Mouse (Mus musculus) left cerebral cortex, postnatal 14 days (tissue): ENCODE results near the gene Grk6. TPM values are rescaled to one million over a fixed set of nuclear protein-coding genes. Genes with fewer than 3 reads are reported as not detected.

ENCODE experiments used
- DNase-seq, 2 experiments: peaks; one replicate each; pipeline ENCODE4 v3.0.0; 2021 to 2022; ENCODE audit warnings: low spot score in 2 of 2, mixed read lengths in 1 of 2
- intact Hi-C: fragments of 180-260 bp; cut with DNase I; formaldehyde crosslinking; loops from one replicate; pipeline ENCODE4 v1.15.1; 2025
- microRNA-seq, 2 experiments: library from miRNA; unstranded; fragments of <30 nt; microRNA quantifications; one replicate each; pipeline ENCODE4 v1.2.0; 2022
- total RNA-seq, 2 experiments: library from RNA; stranded (reverse); gene quantifications; 2 replicates each; pipeline ENCODE4 v1.2.3; 2021

Grk6 gene
- total RNA-seq, 2 experiments from 2014 or later: 67.5 to 67.8 TPM

DNA sequence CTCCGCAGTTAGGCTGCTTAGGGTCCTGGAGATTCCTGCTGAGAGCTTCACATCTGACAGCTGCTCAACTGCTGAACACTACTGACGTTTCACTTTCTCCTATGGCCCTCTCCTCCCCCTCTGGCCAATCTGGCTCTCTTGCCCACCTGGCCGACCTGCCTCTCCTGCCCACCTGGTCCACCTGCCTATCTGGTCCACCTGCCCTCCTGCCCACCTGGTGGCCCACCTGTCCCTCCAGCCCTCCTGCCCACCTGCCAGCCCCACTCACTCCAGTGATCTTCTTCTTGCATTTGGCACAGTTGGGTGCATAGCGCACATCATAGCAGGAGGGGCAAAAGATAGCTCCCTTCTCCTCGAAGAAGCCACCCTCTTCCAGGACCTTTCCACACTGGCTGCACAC, 59.5 kb downstream of the Grk6 start:
- DNase-seq: no peak
- intact Hi-C loops: no loop called here

DNA sequence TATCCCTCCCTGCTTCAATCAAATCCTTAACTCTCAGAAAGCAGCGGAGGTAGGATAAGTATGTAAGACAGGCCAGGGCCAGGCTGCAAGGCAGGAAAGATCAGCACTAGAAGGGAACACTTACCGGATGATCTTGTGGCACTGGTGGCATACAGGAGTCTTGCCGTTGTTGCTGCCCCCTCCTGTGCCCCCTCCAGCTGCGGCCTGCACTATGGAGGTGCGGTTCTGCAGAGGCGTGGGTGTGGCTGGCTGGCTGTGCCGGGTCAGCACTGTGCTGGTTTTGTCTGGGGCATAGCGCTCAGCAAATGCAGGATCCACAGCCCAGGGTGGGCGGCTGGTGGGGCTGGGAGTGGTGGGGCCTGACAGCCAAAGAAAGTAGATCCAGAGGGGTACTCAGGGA, 60.9 kb downstream of the Grk6 start:
- no peak for DNase-seq
- intact Hi-C loops: no loop called here

DNA sequence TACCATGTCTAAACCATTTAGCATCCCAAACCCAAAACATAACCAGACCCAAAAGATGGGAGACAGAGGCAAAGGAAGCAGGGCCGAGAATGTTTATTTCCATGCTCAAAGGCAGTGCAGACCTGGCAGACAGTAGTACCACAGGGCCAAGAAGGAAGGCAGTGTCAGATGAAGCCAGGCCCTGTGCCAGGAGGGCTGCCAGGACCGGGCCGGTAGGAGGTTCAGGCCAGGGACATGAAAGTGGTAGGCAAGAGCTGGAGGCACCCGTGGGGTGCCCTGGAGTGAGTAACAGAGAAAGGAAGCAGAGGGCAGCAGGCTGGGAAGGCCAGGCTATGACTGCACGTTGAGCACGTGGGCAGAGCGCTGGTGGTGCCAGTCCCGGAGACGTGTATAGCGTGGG, 61.8 kb downstream of the Grk6 start:
- no peak for DNase-seq
- intact Hi-C loops: no loop called here

DNA sequence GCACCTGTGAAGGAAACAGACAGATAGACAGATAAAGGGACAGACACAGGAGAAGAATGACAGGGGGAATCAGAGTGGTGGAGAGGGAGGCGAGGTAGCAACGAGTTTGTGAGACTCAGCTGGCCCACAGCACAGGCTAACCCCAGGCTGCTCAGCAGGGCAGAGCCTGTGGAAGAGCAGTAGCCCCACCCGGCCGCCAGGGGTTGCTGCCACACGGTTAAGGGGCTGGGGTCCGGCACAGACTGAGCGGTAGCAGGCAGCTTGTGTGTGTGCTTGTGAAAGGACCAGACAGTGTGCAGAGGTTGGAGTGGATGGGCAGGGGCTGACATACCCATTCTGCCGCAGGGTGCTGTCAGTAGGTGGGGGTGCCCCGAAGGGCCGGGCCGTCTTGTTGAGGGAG, 63.0 kb downstream of the Grk6 start:
- no peak for DNase-seq
- intact Hi-C loops: no loop called here

DNA sequence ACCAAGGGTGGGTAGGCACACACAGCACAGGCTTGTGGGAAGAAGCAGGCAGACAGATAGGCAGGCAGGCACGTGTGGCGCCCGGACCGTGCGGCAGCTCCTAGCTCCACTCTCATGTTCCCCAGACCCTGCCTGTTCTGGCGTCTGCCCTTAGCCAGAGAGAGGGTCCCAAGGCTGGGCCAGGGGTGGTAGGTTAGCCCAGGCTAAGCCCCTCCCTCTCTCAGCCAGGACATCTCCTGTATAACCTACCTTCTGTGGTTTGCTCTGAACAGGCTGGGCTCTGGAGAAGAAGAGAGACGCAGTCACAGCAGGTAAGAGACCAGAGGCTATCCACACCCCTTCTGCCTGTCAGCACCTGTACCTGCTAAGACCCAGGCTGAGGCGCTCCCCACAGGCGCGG, 63.7 kb downstream of the Grk6 start:
- no peak for DNase-seq
- intact Hi-C loops: no loop called here

DNA sequence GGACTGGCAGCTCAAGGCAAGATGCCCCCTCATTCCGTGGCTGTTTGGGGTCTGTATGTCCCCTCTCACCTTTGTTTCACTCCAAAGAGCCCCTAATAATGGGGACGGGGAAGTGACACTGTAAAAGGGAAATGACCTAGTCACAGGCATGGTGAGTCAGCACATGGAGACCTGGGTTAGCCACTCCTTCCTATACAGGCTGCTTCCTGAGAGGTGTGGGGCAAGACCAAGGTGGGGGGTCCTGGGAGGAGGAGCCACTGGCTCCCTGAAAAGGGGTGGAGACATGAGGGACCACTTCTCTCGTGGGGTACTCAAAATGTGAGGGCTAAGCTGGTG, 65.4 kb downstream of the Grk6 start:
- intact Hi-C loops: no loop called here

More for the DNA sequence above, 65.4 kb downstream of the Grk6 start:
- DNase-seq: no peak

Small RNA genes lying within 50 kb of the gene (microRNA-seq; reads per million reads assigned to microRNA genes)
- gene Mir6943: 2.1 to 3.4 reads per million in 2 experiments
- 117 to 164 reads per million in 2 experiments for gene Mir6944
- 12.9 to 13.1 reads per million in 2 experiments for gene Mir6945

Other genes with a start within 250 kb of the Grk6 start
- gene Nsd1, start 235.3 kb upstream of the Grk6 start, total RNA-seq: 100 to 1,000 TPM; 135 to 140 TPM
- 100 to 1,000 TPM; 161 to 168 TPM for gene Prelid1, start 124.6 kb upstream of the Grk6 start, total RNA-seq
- 10 to 100 TPM; 73.7 to 74.0 TPM for gene Rab24, start 123.1 kb upstream of the Grk6 start, total RNA-seq
- 1 to 10 TPM; 1.2 to 1.6 TPM for gene Mxd3, start 115.2 kb upstream of the Grk6 start, total RNA-seq
- gene Lman2, start 82.3 kb upstream of the Grk6 start, total RNA-seq: 10 to 100 TPM; 47.5 to 51.0 TPM
- 10 to 100 TPM; 33.3 to 35.4 TPM for gene Rgs14, start 75.3 kb upstream of the Grk6 start, total RNA-seq
- under 1 TPM in 1 of 2 experiments, not detected in 1; 0.72 TPM for gene Slc34a1, start 46.9 kb upstream of the Grk6 start, total RNA-seq
- gene Pfn3, start 29.8 kb upstream of the Grk6 start, total RNA-seq: under 1 TPM in 1 of 2 experiments, not detected in 1; 0.70 TPM
- gene F12, start 18.3 kb upstream of the Grk6 start, total RNA-seq: under 1 TPM in 1 of 2 experiments, not detected in 1; 0.30 TPM
- 100 to 1,000 TPM in 1 of 2 experiments, 10 to 100 TPM in 1; 98.9 to 104 TPM for gene Prr7, start 19.2 kb downstream of the Grk6 start, total RNA-seq
- 100 to 1,000 TPM; 326 to 327 TPM for gene Dbn1, start 43.0 kb downstream of the Grk6 start, total RNA-seq
- gene Pdlim7, start 68.6 kb downstream of the Grk6 start, total RNA-seq: 10 to 100 TPM; 66.0 to 79.4 TPM
- 1 to 10 TPM; 6.2 to 7.9 TPM for gene Dok3, start 84.2 kb downstream of the Grk6 start, total RNA-seq
- gene Ddx41, start 91.6 kb downstream of the Grk6 start, total RNA-seq: 10 to 100 TPM; 47.5 to 50.9 TPM
- gene Fam193b, start 126.0 kb downstream of the Grk6 start, total RNA-seq: 10 to 100 TPM; 62.8 to 71.1 TPM
- 100 to 1,000 TPM; 117 to 123 TPM for gene Tmed9, start 128.7 kb downstream of the Grk6 start, total RNA-seq
- gene B4galt7, start 154.8 kb downstream of the Grk6 start, total RNA-seq: 10 to 100 TPM; 22.6 to 23.3 TPM
- 10 to 100 TPM; 41.2 to 49.3 TPM for gene Caml, start 177.9 kb downstream of the Grk6 start, total RNA-seq
- gene Ddx46, start 190.0 kb downstream of the Grk6 start, total RNA-seq: 10 to 100 TPM; 37.8 to 44.3 TPM
- gene B230219D22Rik, start 248.1 kb downstream of the Grk6 start, total RNA-seq: 10 to 100 TPM; 86.0 to 89.1 TPM